ENCODE assay signal across 8 mouse cellular contexts in genomic region chr11:102773713-102774611, GRCm38 (mm10). TPM values are rescaled to one million over a fixed set of nuclear protein-coding genes. Genes with fewer than 3 reads are reported as not detected.
DNase-seq lines count a peak whose midpoint lies in the region; ATAC-seq and TF ChIP-seq lines count a peak whose summit lies in the region.

No protein-coding gene starts in this region.

- H3K4me2 ChIP-seq in CH12.LX (ENCODE audit: insufficient read depth, low read depth, poor library complexity, severe bottlenecking): peak overlapping the region; percentile 37; the same call in 1 of the 2 replicates
- H3K4me2 ChIP-seq in heart, embryonic 13.5 days: peak overlapping the region; percentile 99
- peak overlapping the region; percentile 71 for H3K4me2 ChIP-seq in liver, embryonic 12.5 days
- peak overlapping the region; percentile 97 for H3K4me2 ChIP-seq in stomach, postnatal 0 days (replicated peaks; ENCODE audit: low read depth)

- TF ChIP-seq RAD21 in CH12.LX (IDR thresholded peaks at IDR 0.05; ENCODE audit: low read depth, low read length): no peak; the same call in none of the 2 replicates

- H3K79me2 ChIP-seq in CH12.LX (replicated peaks; ENCODE audit: control insufficient read depth, extremely low read depth, insufficient read depth, poor library complexity, severe bottlenecking): no peaks in the 10 kb centered on the region

- no peak for TF ChIP-seq POLR2A in CH12.LX (IDR thresholded peaks at IDR 0.05; ENCODE audit: low read depth, low read length)

- H3K9ac ChIP-seq in CH12.LX (ENCODE audit: insufficient read depth, low read depth): no peak overlapping the region
- peak overlapping the region; percentile 85 for H3K9ac ChIP-seq in heart, embryonic 13.5 days
- H3K9ac ChIP-seq in liver, embryonic 12.5 days: peak overlapping the region; percentile 53; the same call in 1 of the 2 replicates
- H3K9ac ChIP-seq in stomach, postnatal 0 days (ENCODE audit: low read length): peak overlapping the region; percentile 63

- H3K27me3 ChIP-seq in CH12.LX (replicated peaks): peaks cover 89% of the 10 kb centered on the region
- H3K27me3 ChIP-seq in heart, embryonic 13.5 days (replicated peaks): peaks cover 27% of the 10 kb centered on the region
- H3K27me3 ChIP-seq in liver, embryonic 12.5 days (replicated peaks): peaks cover 85% of the 10 kb centered on the region
- no peaks in the 10 kb centered on the region for H3K27me3 ChIP-seq in stomach, postnatal 0 days (ENCODE audit: control insufficient read depth, insufficient read depth, low read length)

- peaks cover 2 to 11% of the 10 kb centered on the region in 2 experiments; a peak in 3 of 4 replicates for H3K4me1 ChIP-seq in CH12.LX (ENCODE audit: control insufficient read depth in 1 of 2, insufficient read depth in 2 of 2)
- H3K4me1 ChIP-seq in brown adipose tissue, adult 24 weeks (ENCODE audit: control insufficient read depth, insufficient read depth, insufficient read length, low read length): peaks cover 6% of the 10 kb centered on the region; the same call in 1 of the 2 replicates
- peaks cover 50% of the 10 kb centered on the region for H3K4me1 ChIP-seq in heart, embryonic 13.5 days
- H3K4me1 ChIP-seq in liver, embryonic 12.5 days: peaks cover 17% of the 10 kb centered on the region
- H3K4me1 ChIP-seq in stomach, postnatal 0 days (replicated peaks; ENCODE audit: control insufficient read depth, insufficient read depth): no peaks in the 10 kb centered on the region

- H3K4me3 ChIP-seq in CH12.LX (replicated peaks in 1 of 3; ENCODE audit: low read depth in 2 of 3, low read length in 2 of 3, poor library complexity in 1 of 3): no peak overlapping the region
- peak overlapping the region; percentile 56 for H3K4me3 ChIP-seq in brown adipose tissue, adult 24 weeks (ENCODE audit: insufficient read depth, low read depth, low read length)
- peak overlapping the region; percentile 76 for H3K4me3 ChIP-seq in heart, embryonic 13.5 days
- H3K4me3 ChIP-seq in liver, embryonic 12.5 days: peak overlapping the region; percentile 49
- peak overlapping the region; percentile 60 for H3K4me3 ChIP-seq in stomach, postnatal 0 days (ENCODE audit: low read depth, low read length)

- no peak for TF ChIP-seq EP300 in CH12.LX (IDR thresholded peaks at IDR 0.05; ENCODE audit: low read length)
- no peak for TF ChIP-seq EP300 in stomach, postnatal 0 days (optimal IDR thresholded peaks at IDR 0.05)

- WGBS in heart, embryonic 13.5 days: under 1% methylated on average over 43 of the region's 46 CpGs
- 2% methylated on average over 46 of the region's 46 CpGs for WGBS in liver, embryonic 12.5 days (ENCODE audit: insufficient replicate concordance)
- WGBS in stomach, postnatal 0 days: under 1% methylated on average over 46 of the region's 46 CpGs

- peaks cover 12% of the 10 kb centered on the region for H3K9me3 ChIP-seq in CH12.LX (replicated peaks; ENCODE audit: low read length)
- no peaks in the 10 kb centered on the region for H3K9me3 ChIP-seq in heart, embryonic 13.5 days
- H3K9me3 ChIP-seq in liver, embryonic 12.5 days (replicated peaks): no peaks in the 10 kb centered on the region
- no peaks in the 10 kb centered on the region for H3K9me3 ChIP-seq in stomach, postnatal 0 days (ENCODE audit: control insufficient read depth, low read length)

- dilution Hi-C loops in CH12.LX (cut with MboI; ENCODE audit: extremely low pct_ligation_motif_present, extremely low pct_unique_long_range_greater_than_20kb, low sequenced_read_pairs): no loop called here

- H3K27ac ChIP-seq in CH12.LX (ENCODE audit: insufficient read depth, low read depth): no peak overlapping the region
- no peak overlapping the region for H3K27ac ChIP-seq in brown adipose tissue, adult 24 weeks (replicated peaks; ENCODE audit: low read depth, low read length)
- peak overlapping the region; percentile 88 for H3K27ac ChIP-seq in heart, embryonic 13.5 days (replicated peaks)
- H3K27ac ChIP-seq in liver, embryonic 12.5 days: no peak overlapping the region
- peak overlapping the region; percentile 71 for H3K27ac ChIP-seq in stomach, postnatal 0 days (replicated peaks)

- DNase-seq in CH12.LX (ENCODE audit: extremely low read depth): peak; percentile 61
- peak; percentile 93 for DNase-seq in kidney, postnatal 10 days
- DNase-seq in neural tube, embryonic 10.5 days (ENCODE audit: extremely low spot score, low spot score): peak; percentile 94
- DNase-seq in stomach, postnatal 0 days (ENCODE audit: low spot score): peak; percentile 88

- in situ Hi-C loops in CH12.LX (cut with MboI; ENCODE audit: low pct_ligation_motif_present, low pct_unique_long_range_greater_than_20kb, low sequenced_read_pairs): loop anchor here (10.0 kb wide), 1 partner anchor 91 kb away; no protein-coding TSS in a partner anchor

- ATAC-seq in erythroid progenitor cell, adult 5-6 weeks (replicated peaks; ENCODE audit: low FRiP score, poor library complexity, severe bottlenecking): 0 out of 2 replicates have a peak, but pooled peaks have one; percentile 45
- ATAC-seq in heart, embryonic 13.5 days (ENCODE audit: extremely low read depth, insufficient number of reproducible peaks, low FRiP score, low TSS enrichment): no peak
- 0 out of 2 replicates have a peak, but pooled peaks have one; percentile 20 for ATAC-seq in liver, embryonic 12.5 days
- ATAC-seq in stomach, postnatal 0 days (ENCODE audit: low FRiP score, low TSS enrichment): peak; percentile 33

- H3K36me3 ChIP-seq in CH12.LX (replicated peaks in 1 of 2; ENCODE audit: control insufficient read depth in 1 of 2, insufficient read depth in 1 of 2, low read length in 1 of 2): no peaks in the 10 kb centered on the region
- H3K36me3 ChIP-seq in heart, embryonic 13.5 days: peaks cover 16% of the 10 kb centered on the region
- no peaks in the 10 kb centered on the region for H3K36me3 ChIP-seq in liver, embryonic 12.5 days
- no peaks in the 10 kb centered on the region for H3K36me3 ChIP-seq in stomach, postnatal 0 days (ENCODE audit: control insufficient read depth, insufficient read depth, low read length)

- TF ChIP-seq CTCF in CH12.LX (conservative IDR thresholded peaks at IDR 0.05 in 1 of 2, IDR thresholded peaks at IDR 0.05 in 1 of 2; ENCODE audit: low read depth in 2 of 2, low read length in 2 of 2): peak; percentile 99
- TF ChIP-seq CTCF in stomach, postnatal 0 days (IDR thresholded peaks at IDR 0.05; ENCODE audit: low read depth): peak; percentile 99

TF ChIP-seq in CH12.LX, 34 proteins besides CTCF, POLR2A, EP300 and RAD21 (continues in another document):
- TF ChIP-seq KAT2A (IDR thresholded peaks at IDR 0.05; ENCODE audit: insufficient replicate concordance, low read length): no peak
- TF ChIP-seq CHD1 (IDR thresholded peaks at IDR 0.05; ENCODE audit: low read depth, low read length): no peak
- TF ChIP-seq MAX (IDR thresholded peaks at IDR 0.05; ENCODE audit: low read length): peak; percentile 70
- TF ChIP-seq CHD2 (IDR thresholded peaks at IDR 0.05; ENCODE audit: low read length): no peak; the same call in 1 of the 2 replicates
- TF ChIP-seq ELF1 (IDR thresholded peaks at IDR 0.05; ENCODE audit: low read depth, low read length): peak; percentile 21; the same call in 1 of the 2 replicates
- TF ChIP-seq MAZ (IDR thresholded peaks at IDR 0.05; ENCODE audit: low read depth, low read length): 0 out of 2 replicates have a peak, but pooled peaks have one; percentile 59
- no peak for TF ChIP-seq ZKSCAN1 (IDR thresholded peaks at IDR 0.05; ENCODE audit: borderline replicate concordance, low read depth, low read length)
- TF ChIP-seq BHLHE40 (IDR thresholded peaks at IDR 0.05; ENCODE audit: low read depth, low read length): 0 out of 2 replicates have a peak, but pooled peaks have one; percentile 21
- TF ChIP-seq SIN3A (IDR thresholded peaks at IDR 0.05; ENCODE audit: low read length): peak; percentile 58; the same call in 1 of the 2 replicates
- TF ChIP-seq JUND (conservative IDR thresholded peaks at IDR 0.05; ENCODE audit: low read depth, low read length): 0 out of 2 replicates have a peak, but pooled peaks have one; percentile 32
- no peak for TF ChIP-seq UBTF (IDR thresholded peaks at IDR 0.05; ENCODE audit: low read depth, low read length)
- no peak for TF ChIP-seq PAX5 (IDR thresholded peaks at IDR 0.05; ENCODE audit: low read length)
- TF ChIP-seq E2F4 (IDR thresholded peaks at IDR 0.05; ENCODE audit: insufficient replicate concordance, low read depth, low read length): no peak
- peak; percentile 82; the same call in 1 of the 2 replicates for TF ChIP-seq RCOR1 (conservative IDR thresholded peaks at IDR 0.05; ENCODE audit: low read depth, low read length)
- TF ChIP-seq POLR2AphosphoS2 (IDR thresholded peaks at IDR 0.05; ENCODE audit: low read depth, low read length): no peak
- TF ChIP-seq GABPA (IDR thresholded peaks at IDR 0.05; ENCODE audit: insufficient replicate concordance, low read depth, low read length): no peak
- peak; percentile 42; the same call in 1 of the 2 replicates for TF ChIP-seq MYC (IDR thresholded peaks at IDR 0.05; ENCODE audit: low read depth, low read length)

RNA-seq across cellular contexts. Expression of gene Adam11, which starts 12.7 kb away (rescaled TPM):
- total RNA-seq in CH12.LX (2012; rRNA removed) (not detected in 2 replicates), CH12.LX (2014; rRNA removed) (not detected in 2 replicates)
- not detected in 2 replicates for polyA plus RNA-seq in CH12.LX (2012; ENCODE audit: insufficient read length, low read depth)
- polyA plus RNA-seq in brown adipose tissue, adult 24 weeks (2012; ENCODE audit: insufficient read depth, insufficient read length, missing spikeins): 0.59 and 1.4 TPM in 2 replicates
- total RNA-seq in erythroid progenitor cell, adult 5-6 weeks (2015; ENCODE audit: low replicate concordance): not detected in 2 replicates
- total RNA-seq in erythroid progenitor cell, adult 5-6 weeks (2017; ENCODE audit: low replicate concordance): not detected in 2 replicates
- 6.7 and 7.3 TPM in 2 replicates for polyA plus RNA-seq in heart, embryonic 13.5 days (2015; fragmentation: Nextera tagmentation; extraction: Ambion mirVana)
- 0.48 and 0.71 TPM in 2 replicates for polyA plus RNA-seq in liver, embryonic 12.5 days (2016; fragmentation: Nextera tagmentation; extraction: Ambion mirVana)
- polyA plus RNA-seq in stomach, postnatal 0 days (2015; fragmentation: Nextera tagmentation; extraction: Ambion mirVana): 1.8 and 2.0 TPM in 2 replicates

RNA-seq across cellular contexts. Expression of gene Gjc1, which starts 45.5 kb away (rescaled TPM):
- total RNA-seq in CH12.LX (2012; rRNA removed): not detected in 2 replicates
- not detected in 2 replicates for total RNA-seq in CH12.LX (2014; rRNA removed)
- not detected in 2 replicates for polyA plus RNA-seq in CH12.LX (2012; ENCODE audit: insufficient read length, low read depth)
- 4.6 and 5.0 TPM in 2 replicates for polyA plus RNA-seq in brown adipose tissue, adult 24 weeks (2012; ENCODE audit: insufficient read depth, insufficient read length, missing spikeins)
- total RNA-seq in erythroid progenitor cell, adult 5-6 weeks (2015; ENCODE audit: low replicate concordance): not detected in 2 replicates
- not detected in 2 replicates for total RNA-seq in erythroid progenitor cell, adult 5-6 weeks (2017; ENCODE audit: low replicate concordance)
- polyA plus RNA-seq in heart, embryonic 13.5 days (2015; fragmentation: Nextera tagmentation; extraction: Ambion mirVana): 46.5 and 50.3 TPM in 2 replicates
- 8.7 and 9.5 TPM in 2 replicates for polyA plus RNA-seq in liver, embryonic 12.5 days (2016; fragmentation: Nextera tagmentation; extraction: Ambion mirVana)
- 18.1 and 21.1 TPM in 2 replicates for polyA plus RNA-seq in stomach, postnatal 0 days (2015; fragmentation: Nextera tagmentation; extraction: Ambion mirVana)

Comparison
In these comparisons a context has a peak if more than half of its experiments do, and no peak if none do; other contexts are left out.
1. H3K27ac ChIP-seq: peak in heart, embryonic 13.5 days (single experiment) and stomach, postnatal 0 days (single experiment); none in CH12.LX (single experiment), brown adipose tissue, adult 24 weeks (single experiment) and liver, embryonic 12.5 days (single experiment).
2. H3K4me2 ChIP-seq: peak in every context shown above with its lines; median percentile 99 in heart, embryonic 13.5 days; 97 in stomach, postnatal 0 days; 71 in liver, embryonic 12.5 days; 37 in CH12.LX.
3. H3K4me3 ChIP-seq: peak in brown adipose tissue, adult 24 weeks (single experiment), heart, embryonic 13.5 days (single experiment), liver, embryonic 12.5 days (single experiment) and stomach, postnatal 0 days (single experiment); none in CH12.LX (0 of 3).
4. Peak in every context shown above with its lines, with median percentiles within 50 percentile points of each other: DNase-seq.